Mouse (Mus musculus) limb, embryonic 12.5 days (tissue): ENCODE results near the gene Mast3. TPM values are rescaled to one million over a fixed set of nuclear protein-coding genes. Genes with fewer than 3 reads are reported as not detected.

Experiments used
- ATAC-seq: fragments of 200-750 bp; cut with Nextera tagmentation; 2 replicates; pipeline ENCODE4 v1.8.0; 2017; ENCODE audit warnings: low read depth, moderate TSS enrichment; ENCODE audit not compliant: insufficient number of reproducible peaks, insufficient read depth, low FRiP score, low TSS enrichment
- H3K27ac ChIP-seq: fragments of 300-500 bp; sonication (generic); 2 replicates; pipeline ENCODE4 v1.5.1; 2016; ENCODE audit warnings: mild to moderate bottlenecking, moderate library complexity
- H3K27me3 ChIP-seq: fragments of 300-500 bp; sonication (generic); 2 replicates; pipeline ENCODE4 v1.6.1; 2016; ENCODE audit warnings: mild to moderate bottlenecking, moderate library complexity
- H3K36me3 ChIP-seq: fragments of 300-500 bp; sonication (generic); 2 replicates; pipeline ENCODE4 v1.6.1; 2016; ENCODE audit warnings: mild to moderate bottlenecking, moderate library complexity
- H3K4me1 ChIP-seq: fragments of 300-500 bp; sonication (generic); replicated peaks from 2 replicates; pipeline ENCODE4 v1.6.1; 2016
- H3K4me2 ChIP-seq: fragments of 300-500 bp; sonication (generic); 2 replicates; pipeline ENCODE4 v1.6.1; 2016; ENCODE audit warnings: mild to moderate bottlenecking, moderate library complexity
- H3K4me3 ChIP-seq: fragments of 300-500 bp; sonication (generic); replicated peaks from 2 replicates; pipeline ENCODE4 v1.5.1; 2016; ENCODE audit warnings: mild to moderate bottlenecking
- H3K9ac ChIP-seq: fragments of 300-500 bp; sonication (generic); replicated peaks from 2 replicates; pipeline ENCODE4 v1.6.1; 2016; ENCODE audit warnings: mild to moderate bottlenecking, moderate library complexity
- H3K9me3 ChIP-seq: fragments of 300-500 bp; sonication (generic); 2 replicates; pipeline ENCODE4 v1.6.1; 2016; ENCODE audit warnings: mild to moderate bottlenecking, moderate library complexity
- WGBS: fragments of 180-500 bp; shearing (Covaris S2); methylation state at CpG from one replicate; pipeline ENCODE4 v1.1.7; 2016; 5-methylcytosine and 5-hydroxymethylcytosine counted together
- polyA plus RNA-seq: library from polyadenylated mRNA; unstranded; fragments of >200 nt; fragmentation: Nextera tagmentation; extraction: Ambion mirVana; gene quantifications from 2 replicates; pipeline ENCODE4 v1.2.1, GENCODE M21; 2016

Mast3 gene
- polyA plus RNA-seq, 1 experiment from 2014 or later, result 13.2 TPM

GRCm38 (mm10) chr8:70816679-70817078, 11.8 kb upstream of the Mast3 start:
- no peak for ATAC-seq
- H3K9me3 ChIP-seq, result peaks cover 12% of the 10 kb centered on the region; the same call in 1 of the 2 replicates
- no peaks in the 10 kb centered on the region for H3K36me3 ChIP-seq
- peak overlapping the region; percentile 40; the same call in 1 of the 2 replicates for H3K9ac ChIP-seq
- peaks cover 74% of the 10 kb centered on the region for H3K27me3 ChIP-seq
- 10% methylated on average over 28 of the region's 30 CpGs for WGBS
- H3K4me3 ChIP-seq, result peak overlapping the region; percentile 24
- H3K27ac ChIP-seq, result no peak overlapping the region
- peak overlapping the region; percentile 49 for H3K4me2 ChIP-seq
- peaks cover 14% of the 10 kb centered on the region; the same call in 1 of the 2 replicates for H3K4me1 ChIP-seq

GRCm38 (mm10) chr8:70812885-70813284, 8.0 kb upstream of the Mast3 start:
- no peak overlapping the region for H3K9ac ChIP-seq
- peaks cover 9% of the 10 kb centered on the region; the same call in 1 of the 2 replicates for H3K4me1 ChIP-seq
- 48% methylated on average over 4 of the region's 4 CpGs for WGBS
- no peak overlapping the region for H3K27ac ChIP-seq
- H3K27me3 ChIP-seq, result peaks cover 58% of the 10 kb centered on the region
- H3K4me3 ChIP-seq, result no peak overlapping the region
- no peak overlapping the region for H3K4me2 ChIP-seq
- no peaks in the 10 kb centered on the region for H3K36me3 ChIP-seq
- H3K9me3 ChIP-seq, result no peaks in the 10 kb centered on the region
- no peak for ATAC-seq

GRCm38 (mm10) chr8:70812055-70812454, 7.2 kb upstream of the Mast3 start:
- Histone ChIP-seq H3K4me1 (peaks cover 7% of the 10 kb centered on the region; the same call in 1 of the 2 replicates), H3K27ac (no peak overlapping the region), H3K9me3 (no peaks in the 10 kb centered on the region), H3K9ac (no peak overlapping the region), H3K36me3 (no peaks in the 10 kb centered on the region), H3K4me2 (no peak overlapping the region), H3K4me3 (no peak overlapping the region), H3K27me3 (peaks cover 53% of the 10 kb centered on the region)
- ATAC-seq, result no peak
- 32% methylated on average over 4 of the region's 4 CpGs for WGBS

GRCm38 (mm10) chr8:70810962-70811680, 6.3 kb upstream of the Mast3 start:
- Histone ChIP-seq H3K27me3 (peaks cover 53% of the 10 kb centered on the region), H3K4me3 (no peak overlapping the region)
- WGBS, result 75% methylated on average over 20 of the region's 20 CpGs

GRCm38 (mm10) chr8:70808955-70809701, 4.3 kb upstream of the Mast3 start:
- no peak overlapping the region for H3K27ac ChIP-seq
- peaks cover 5% of the 10 kb centered on the region for H3K4me1 ChIP-seq
- H3K9ac ChIP-seq, result no peak overlapping the region; the same call in 1 of the 2 replicates
- peaks cover 56% of the 10 kb centered on the region for H3K27me3 ChIP-seq
- H3K4me2 ChIP-seq, result no peak overlapping the region
- ATAC-seq, result no peak
- 78% methylated on average over 8 of the region's 8 CpGs for WGBS
- no peaks in the 10 kb centered on the region for H3K9me3 ChIP-seq
- H3K4me3 ChIP-seq, result no peak overlapping the region
- no peaks in the 10 kb centered on the region for H3K36me3 ChIP-seq

More at GRCm38 (mm10) chr8:70810962-70811680, 6.3 kb upstream of the Mast3 start:
- H3K36me3 ChIP-seq, result no peaks in the 10 kb centered on the region
- H3K9me3 ChIP-seq, result no peaks in the 10 kb centered on the region
- no peak overlapping the region for H3K27ac ChIP-seq
- ATAC-seq, result no peak
- no peak overlapping the region for H3K4me2 ChIP-seq
- no peak overlapping the region for H3K9ac ChIP-seq
- H3K4me1 ChIP-seq, result no peaks in the 10 kb centered on the region

GRCm38 (mm10) chr8:70808239-70808638, 3.4 kb upstream of the Mast3 start, which contains the start of gene Il12rb1:
Gene Il12rb1, plus strand, starts transcription at chr8:70808449.
- no peak for ATAC-seq
- H3K4me2 ChIP-seq, result no peak within 1 kb of the TSS
- no peaks in the 10 kb centered on the region for H3K36me3 ChIP-seq
- peaks cover 10% of the 10 kb centered on the region for H3K4me1 ChIP-seq
- no peak within 1 kb of the TSS for H3K9ac ChIP-seq
- peaks cover 58% of the 10 kb centered on the region for H3K27me3 ChIP-seq
- no peaks in the 10 kb centered on the region for H3K9me3 ChIP-seq
- H3K4me3 ChIP-seq, result no peak within 1 kb of the TSS
- H3K27ac ChIP-seq, result no peak within 1 kb of the TSS
- WGBS, result 67% methylated on average over 5 of the region's 5 CpGs

- WGBS, result 57% methylated on average over 1 of the region's 1 CpGs
- Histone ChIP-seq H3K27ac (no peak overlapping the region), H3K36me3 (no peaks in the 10 kb centered on the region), H3K4me1 (peaks cover 10% of the 10 kb centered on the region), H3K9ac (no peak overlapping the region), H3K27me3 (peaks cover 59% of the 10 kb centered on the region), H3K4me2 (no peak overlapping the region), H3K4me3 (no peak overlapping the region), H3K9me3 (no peaks in the 10 kb centered on the region)
- no peak for ATAC-seq
These were observed 2.5 kb upstream of the Mast3 start for GRCm38 (mm10) chr8:70807304-70807703.

GRCm38 (mm10) chr8:70806541-70806940, 1.7 kb upstream of the Mast3 start:
- Histone ChIP-seq H3K4me2 (no peak overlapping the region), H3K9me3 (no peaks in the 10 kb centered on the region), H3K27me3 (peaks cover 67% of the 10 kb centered on the region), H3K4me3 (no peak overlapping the region), H3K9ac (no peak overlapping the region), H3K36me3 (no peaks in the 10 kb centered on the region), H3K27ac (no peak overlapping the region), H3K4me1 (peaks cover 10% of the 10 kb centered on the region)
- 71% methylated on average over 4 of the region's 4 CpGs for WGBS
- ATAC-seq, result no peak

GRCm38 (mm10) chr8:70803761-70804480, 933 bp downstream of the Mast3 start:
- Histone ChIP-seq H3K9me3 (no peaks in the 10 kb centered on the region), H3K4me2 (peak overlapping the region; percentile 84), H3K27me3 (peaks cover 80% of the 10 kb centered on the region), H3K9ac (peak overlapping the region; percentile 34; the same call in 1 of the 2 replicates), H3K36me3 (no peaks in the 10 kb centered on the region), H3K4me3 (peak overlapping the region; percentile 47), H3K4me1 (peaks cover 10% of the 10 kb centered on the region), H3K27ac (no peak overlapping the region)
- WGBS, result 2% methylated on average over 47 of the region's 47 CpGs
- ATAC-seq, result no peak

- Histone ChIP-seq H3K27me3 (peaks cover 87% of the 10 kb centered on the region), H3K36me3 (no peaks in the 10 kb centered on the region), H3K4me1 (peaks cover 15% of the 10 kb centered on the region), H3K4me3 (no peak overlapping the region), H3K27ac (no peak overlapping the region), H3K9ac (no peak overlapping the region), H3K9me3 (no peaks in the 10 kb centered on the region), H3K4me2 (no peak overlapping the region)
- ATAC-seq, result no peak
- WGBS, result 67% methylated on average over 11 of the region's 11 CpGs
These were observed 1.9 kb downstream of the Mast3 start for GRCm38 (mm10) chr8:70802786-70803510.
